Mouse (Mus musculus) limb, embryonic 14.5 days (tissue): ENCODE data around the gene Ccdc110. TPM values are rescaled to one million over a fixed set of nuclear protein-coding genes. Genes with fewer than 3 reads are reported as not detected.

Source experiments
- ATAC-seq: fragments of 200-750 bp; cut with Nextera tagmentation; 2 replicates; pipeline ENCODE4 v1.8.0; 2017; ENCODE audit warnings: low read depth, moderate number of reproducible peaks, moderate TSS enrichment; ENCODE audit not compliant: low FRiP score
- DNase-seq: peaks from one replicate; pipeline ENCODE4 v3.0.0-alpha.2; 2015; ENCODE audit warnings: low spot score
- H3K27ac ChIP-seq: fragments of 300-500 bp; sonication (generic); replicated peaks from 2 replicates; pipeline ENCODE4 v1.5.1; 2014; ENCODE audit warnings: low read depth, mild to moderate bottlenecking, low read length, moderate library complexity, mixed read lengths
- H3K27me3 ChIP-seq: fragments of 300-500 bp; sonication (generic); 2 replicates; pipeline ENCODE4 v1.6.1; 2014; ENCODE audit warnings: low read length, mixed read lengths; ENCODE audit not compliant: control insufficient read depth, insufficient read depth
- H3K36me3 ChIP-seq: fragments of 300-500 bp; sonication (generic); 2 replicates; pipeline ENCODE4 v1.6.1; 2014; ENCODE audit warnings: mild to moderate bottlenecking, low read length, moderate library complexity, mixed read lengths; ENCODE audit not compliant: control insufficient read depth, insufficient read depth
- H3K4me1 ChIP-seq: fragments of 300-500 bp; sonication (generic); 2 replicates; pipeline ENCODE4 v1.6.1; 2014; ENCODE audit warnings: antibody characterized with exemption, low read length, mixed read lengths; ENCODE audit not compliant: control insufficient read depth, insufficient read depth
- H3K4me2 ChIP-seq: fragments of 300-500 bp; sonication (generic); replicated peaks from 2 replicates; pipeline ENCODE4 v1.6.1; 2014; ENCODE audit warnings: low read depth, mild to moderate bottlenecking, low read length, moderate library complexity; ENCODE audit not compliant: severe bottlenecking
- H3K4me3 ChIP-seq: fragments of 300-500 bp; sonication (generic); replicated peaks from 2 replicates; pipeline ENCODE4 v1.5.1; 2014; ENCODE audit warnings: low read length
- H3K9ac ChIP-seq: fragments of 300-500 bp; sonication (generic); 2 replicates; pipeline ENCODE4 v1.6.1; 2014; ENCODE audit warnings: mild to moderate bottlenecking, low read depth, low read length, moderate library complexity; ENCODE audit not compliant: severe bottlenecking
- H3K9me3 ChIP-seq: fragments of 300-500 bp; sonication (generic); 2 replicates; pipeline ENCODE4 v1.6.1; 2016; ENCODE audit warnings: low read length; ENCODE audit not compliant: control insufficient read depth
- POLR2A ChIP-seq: fragments of 200-500 bp; IDR thresholded peaks from 2 replicates; pipeline ENCODE4 v1.8.0; 2012; ENCODE audit warnings: inconsistent platforms, mild to moderate bottlenecking, moderate library complexity, borderline replicate concordance; ENCODE audit not compliant: insufficient read depth, insufficient read length; ENCODE audit errors: extremely low read depth
- WGBS: fragments of 180-500 bp; shearing (Covaris S2); extraction: QIAGEN DNeasy Blood & Tissue Kit; methylation state at CpG from one replicate; pipeline ENCODE4 v1.1.7; 2014; 5-methylcytosine and 5-hydroxymethylcytosine counted together
- polyA plus RNA-seq, 2 experiments: library from polyadenylated mRNA; depleted of rRNA in 1 of 2; stranded (reverse) in 1 of 2; unstranded in 1 of 2; fragments of >200 nt; fragmentation: Nextera tagmentation in 1 of 2; extraction: Ambion mirVana in 1 of 2; gene quantifications; 2 replicates each; pipeline versions ENCODE4 v1.2.1 to v1.2.3; 2012 to 2014

The Ccdc110 gene
- polyA plus RNA-seq, 2 experiments: 0.06 to 0.12 TPM

DNA sequence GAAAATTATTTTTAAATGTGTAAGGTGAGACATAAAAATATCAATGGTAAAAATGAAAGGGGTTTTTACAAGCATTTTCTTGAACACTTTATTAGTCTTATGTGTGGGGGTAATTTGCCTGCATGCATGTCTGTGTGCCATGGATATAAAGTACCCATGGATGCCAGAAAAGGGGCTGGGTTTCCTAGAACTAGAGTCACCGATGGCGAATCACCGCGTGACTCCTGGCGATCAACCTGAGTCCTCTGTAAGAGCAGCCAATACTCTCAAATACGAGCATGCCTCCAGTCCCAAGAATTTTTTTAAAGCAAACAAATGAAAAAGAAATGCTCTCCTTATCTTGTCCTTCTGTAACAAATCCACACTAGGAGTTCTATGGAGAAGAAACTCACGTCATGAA, 12.3 kb upstream of the Ccdc110 start:
- Histone ChIP-seq H3K36me3 (no peaks in the 10 kb centered on the region), H3K27ac (no peak overlapping the region), H3K9me3 (no peaks in the 10 kb centered on the region), H3K4me2 (no peak overlapping the region), H3K9ac (no peak overlapping the region), H3K4me1 (0 out of 2 replicates have a peak, but pooled peaks cover 3% of the 10 kb centered on the region), H3K27me3 (no peaks in the 10 kb centered on the region), H3K4me3 (no peak overlapping the region)
- TF ChIP-seq POLR2A: no peak
- ATAC-seq (no peak), DNase-seq (no peak)
- 95% methylated on average over 7 of the region's 7 CpGs for WGBS

GRCm38 (mm10) chr8:45936986-45937385, 2.6 kb downstream of the Ccdc110 start:
- Histone ChIP-seq H3K36me3 (no peaks in the 10 kb centered on the region), H3K4me2 (no peak overlapping the region), H3K9ac (no peak overlapping the region), H3K4me1 (0 out of 2 replicates have a peak, but pooled peaks cover 3% of the 10 kb centered on the region), H3K4me3 (no peak overlapping the region), H3K27me3 (no peaks in the 10 kb centered on the region), H3K27ac (no peak overlapping the region), H3K9me3 (no peaks in the 10 kb centered on the region)
- WGBS: 90% methylated on average over 9 of the region's 9 CpGs
- TF ChIP-seq POLR2A: no peak
- DNase-seq: no peak
- ATAC-seq: no peak

DNA sequence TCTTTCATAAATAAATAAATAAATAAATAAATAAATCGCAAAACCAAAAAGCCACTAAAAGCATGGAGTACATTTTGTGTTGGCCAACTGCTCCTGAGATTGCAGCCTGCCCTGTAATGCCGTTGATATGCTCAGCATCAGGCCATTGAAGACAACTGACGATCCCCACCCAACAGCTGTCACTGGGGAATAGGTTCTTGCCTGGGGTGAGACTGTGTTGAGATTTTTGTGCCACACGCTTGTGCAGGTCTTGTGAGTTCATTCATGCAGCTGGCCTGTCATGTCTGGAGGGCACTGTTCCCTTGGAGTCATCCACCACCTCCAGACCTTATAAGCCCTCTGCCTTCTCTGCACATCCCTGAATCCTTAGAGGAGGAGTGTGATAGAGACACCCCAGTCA, 11.9 kb downstream of the Ccdc110 start:
- ATAC-seq (no peak), DNase-seq (no peak)
- no peak overlapping the region for H3K4me3 ChIP-seq
- no peak overlapping the region for H3K9ac ChIP-seq
- H3K4me1 ChIP-seq: no peaks in the 10 kb centered on the region
- H3K4me2 ChIP-seq: no peak overlapping the region
- no peaks in the 10 kb centered on the region for H3K27me3 ChIP-seq
- H3K27ac ChIP-seq: no peak overlapping the region
- WGBS: 88% methylated on average over 4 of the region's 4 CpGs
- no peaks in the 10 kb centered on the region for H3K36me3 ChIP-seq
- no peaks in the 10 kb centered on the region for H3K9me3 ChIP-seq
- TF ChIP-seq POLR2A: no peak

DNA sequence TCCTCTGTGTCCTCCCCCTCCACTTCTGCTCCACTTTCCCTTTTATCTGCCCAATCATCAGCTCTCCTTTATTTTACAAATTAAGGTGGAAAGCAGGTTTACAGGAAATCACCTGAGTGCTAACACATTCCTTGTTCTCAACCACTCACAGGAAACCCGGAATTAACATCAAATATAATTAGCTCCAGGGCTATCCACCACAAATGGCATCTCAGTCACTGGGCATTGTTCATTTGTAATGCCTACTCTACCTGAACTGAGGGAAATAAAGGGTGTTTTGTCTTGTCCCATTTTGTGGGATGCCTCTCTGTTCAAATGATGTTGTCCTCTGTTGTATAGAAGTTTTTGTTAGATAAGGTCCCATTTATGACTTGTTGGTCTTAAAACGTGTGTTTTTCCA, 16.2 kb downstream of the Ccdc110 start:
- no peaks in the 10 kb centered on the region for H3K9me3 ChIP-seq
- no peak for DNase-seq
- H3K4me2 ChIP-seq: no peak overlapping the region
- TF ChIP-seq POLR2A: no peak
- no peaks in the 10 kb centered on the region for H3K4me1 ChIP-seq
- H3K4me3 ChIP-seq: no peak overlapping the region
- no peak for ATAC-seq
- H3K36me3 ChIP-seq: no peaks in the 10 kb centered on the region
- H3K27ac ChIP-seq: no peak overlapping the region
- H3K9ac ChIP-seq: no peak overlapping the region
- H3K27me3 ChIP-seq: no peaks in the 10 kb centered on the region
- whole genome bisulfite sequencing: 59% methylated on average over 2 of the region's 2 CpGs

- no peak for TF ChIP-seq POLR2A
- DNase-seq: no peak
- ATAC-seq: no peak
- whole genome bisulfite sequencing: 97% methylated on average over 12 of the region's 12 CpGs
- H3K4me2 ChIP-seq: no peak overlapping the region
- H3K36me3 ChIP-seq: no peaks in the 10 kb centered on the region
- H3K27me3 ChIP-seq: no peaks in the 10 kb centered on the region
- H3K4me1 ChIP-seq: peaks cover 6% of the 10 kb centered on the region
- no peaks in the 10 kb centered on the region; the same call in 1 of the 2 replicates for H3K9me3 ChIP-seq
- no peak overlapping the region for H3K4me3 ChIP-seq
- H3K27ac ChIP-seq: no peak overlapping the region
- no peak overlapping the region for H3K9ac ChIP-seq
Observed at GRCm38 (mm10) chr8:45970894-45971293, 36.5 kb downstream of the Ccdc110 start.
